Mouse (Mus musculus) midbrain, postnatal 0 days (tissue): ENCODE results near the gene Slc2a8. TPM values are rescaled to one million over a fixed set of nuclear protein-coding genes. Genes with fewer than 3 reads are reported as not detected.

ENCODE experiments used
- ATAC-seq: fragments of 200-750 bp; cut with Nextera tagmentation; 2 replicates; pipeline ENCODE4 v1.8.0; 2017; ENCODE audit warnings: moderate number of reproducible peaks, mild to moderate bottlenecking, moderate TSS enrichment, moderate library complexity; ENCODE audit not compliant: low FRiP score
- DNase-seq: peaks from one replicate; pipeline ENCODE4 v3.0.0-alpha.2; 2015; ENCODE audit warnings: low spot score
- H3K27ac ChIP-seq: fragments of 300-500 bp; sonication (generic); 2 replicates; pipeline ENCODE4 v1.5.1; 2014; ENCODE audit warnings: low read depth, mild to moderate bottlenecking, low read length, mixed read lengths
- H3K27me3 ChIP-seq: fragments of 300-500 bp; sonication (generic); 2 replicates; pipeline ENCODE4 v1.6.1; 2014; ENCODE audit warnings: low read length, control low read depth, mixed read lengths; ENCODE audit not compliant: insufficient read depth
- H3K36me3 ChIP-seq: fragments of 300-500 bp; sonication (generic); 2 replicates; pipeline ENCODE4 v1.6.1; 2014; ENCODE audit warnings: low read length, control low read depth, mixed read lengths; ENCODE audit not compliant: insufficient read depth
- H3K4me1 ChIP-seq: fragments of 300-500 bp; sonication (generic); 2 replicates; pipeline ENCODE4 v1.6.1; 2014; ENCODE audit warnings: mild to moderate bottlenecking, control low read depth, antibody characterized with exemption, low read length, mixed read lengths; ENCODE audit not compliant: insufficient read depth
- H3K4me2 ChIP-seq: fragments of 300-500 bp; sonication (generic); 2 replicates; pipeline ENCODE4 v1.6.1; 2014; ENCODE audit warnings: low read depth, mild to moderate bottlenecking, low read length, mixed read lengths; ENCODE audit not compliant: poor library complexity, severe bottlenecking
- H3K4me3 ChIP-seq: fragments of 300-500 bp; sonication (generic); 2 replicates; pipeline ENCODE4 v1.5.1; 2014; ENCODE audit warnings: low read depth, mild to moderate bottlenecking, low read length, moderate library complexity
- H3K9ac ChIP-seq: fragments of 300-500 bp; sonication (generic); replicated peaks from 2 replicates; pipeline ENCODE4 v1.6.1; 2014; ENCODE audit warnings: mild to moderate bottlenecking, low read length, moderate library complexity, mixed read lengths; ENCODE audit not compliant: poor library complexity, severe bottlenecking
- H3K9me3 ChIP-seq: fragments of 300-500 bp; sonication (generic); 2 replicates; pipeline ENCODE4 v1.6.1; 2016; ENCODE audit warnings: low read length, control low read depth
- CTCF ChIP-seq: IDR thresholded peaks from 2 replicates; pipeline ENCODE4 v1.5.1; 2016; ENCODE audit warnings: antibody characterized with exemption, mild to moderate bottlenecking
- WGBS: fragments of 180-500 bp; shearing (Covaris S2); extraction: QIAGEN DNeasy Blood & Tissue Kit; methylation state at CpG from one replicate; pipeline ENCODE4 v1.1.7; 2014; 5-methylcytosine and 5-hydroxymethylcytosine counted together
- polyA plus RNA-seq: library from polyadenylated mRNA; unstranded; fragments of >200 nt; fragmentation: Nextera tagmentation; extraction: Ambion mirVana; gene quantifications from 2 replicates; pipeline ENCODE4 v1.2.1, GENCODE M21; 2015
- total RNA-seq: library from RNA; depleted of rRNA; stranded (reverse); fragments of >200 nt; gene quantifications from 2 replicates; pipeline ENCODE4 v1.2.3, GENCODE M21; 2014

Gene Slc2a8
- total and polyA plus RNA-seq, 2 experiments from 2014 or later: 30.7 to 34.6 TPM

DNA sequence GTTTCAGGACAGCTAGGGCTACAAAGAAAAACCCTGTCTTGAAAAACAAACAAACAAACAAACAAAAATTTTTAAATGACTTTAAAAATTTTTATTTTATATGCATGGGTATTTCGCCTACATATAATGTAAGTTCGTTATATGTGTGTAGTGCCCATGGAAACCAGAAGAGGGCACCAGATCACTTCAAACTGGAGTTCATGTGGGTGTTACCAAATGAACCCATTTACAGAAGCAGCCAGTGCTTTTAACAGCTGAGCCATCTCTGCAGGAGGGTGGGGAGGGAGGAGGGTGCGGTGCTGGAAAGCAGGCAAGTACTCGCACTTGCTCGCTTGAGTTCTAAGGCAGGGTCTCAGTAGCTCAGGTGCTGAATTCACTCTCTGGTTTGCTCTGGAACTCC is 42.5 kb downstream of the Slc2a8 start:
- Histone ChIP-seq H3K27me3 (no peaks in the 10 kb centered on the region), H3K9ac (no peak overlapping the region), H3K4me1 (no peaks in the 10 kb centered on the region), H3K36me3 (peaks cover 63% of the 10 kb centered on the region), H3K9me3 (no peaks in the 10 kb centered on the region), H3K4me3 (no peak overlapping the region), H3K27ac (no peak overlapping the region), H3K4me2 (no peak overlapping the region)
- TF ChIP-seq CTCF: peak; percentile 78
- DNase-seq (peak; percentile 69), ATAC-seq (no peak)
- 76% methylated on average over 5 of the region's 5 CpGs for WGBS

DNA sequence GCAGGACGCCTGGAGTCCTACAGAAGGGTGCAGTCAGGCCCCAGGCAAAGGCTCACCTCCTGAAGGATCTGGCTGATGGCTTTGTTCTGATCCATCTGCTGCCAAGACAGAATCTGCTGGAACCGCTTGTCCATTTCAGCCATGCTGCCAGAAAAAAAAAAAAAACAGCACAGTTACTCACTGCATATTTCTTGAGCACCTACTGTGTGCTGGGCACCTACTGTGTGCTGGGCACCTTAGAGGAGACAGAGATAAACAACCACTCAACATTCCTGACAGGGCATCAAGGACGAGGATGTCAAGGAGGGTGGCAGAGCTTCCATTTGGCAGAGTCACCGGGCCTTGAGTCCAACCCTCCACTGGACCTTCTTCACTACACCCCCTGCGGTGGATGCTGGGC is 43.1 kb downstream of the Slc2a8 start:
- Histone ChIP-seq H3K4me3 (no peak overlapping the region), H3K4me1 (no peaks in the 10 kb centered on the region), H3K27me3 (no peaks in the 10 kb centered on the region), H3K9me3 (no peaks in the 10 kb centered on the region), H3K4me2 (no peak overlapping the region), H3K36me3 (peaks cover 67% of the 10 kb centered on the region), H3K9ac (no peak overlapping the region), H3K27ac (no peak overlapping the region)
- no peak for DNase-seq
- 89% methylated on average over 5 of the region's 5 CpGs for WGBS
- ATAC-seq: no peak
- TF ChIP-seq CTCF: no peak

DNA sequence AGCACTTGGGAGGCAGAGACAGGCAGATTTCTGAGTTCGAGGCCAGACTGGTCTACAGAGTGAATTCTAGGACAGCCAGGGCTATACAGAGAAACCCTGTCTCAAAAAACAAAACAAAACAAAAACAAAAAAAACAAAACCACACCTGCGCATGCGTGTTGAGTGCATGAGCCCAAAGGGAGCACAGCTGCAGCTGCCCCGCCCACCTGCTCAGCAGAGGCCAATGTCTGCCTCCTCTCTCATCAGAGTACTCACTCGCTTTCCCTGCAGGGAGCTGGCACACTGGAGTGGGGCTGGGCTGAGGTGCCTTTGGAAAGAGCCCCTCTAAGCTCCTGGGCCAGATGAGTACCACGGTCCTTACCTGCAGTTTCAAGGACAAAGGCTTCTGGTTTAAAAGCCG is 50.2 kb downstream of the Slc2a8 start:
- no peak overlapping the region for H3K9ac ChIP-seq
- DNase-seq (no peak), ATAC-seq (no peak)
- H3K4me2 ChIP-seq: no peak overlapping the region
- WGBS: 79% methylated on average over 7 of the region's 7 CpGs
- H3K27me3 ChIP-seq: no peaks in the 10 kb centered on the region
- no peak for TF ChIP-seq CTCF
- H3K9me3 ChIP-seq: no peaks in the 10 kb centered on the region
- no peak overlapping the region for H3K4me3 ChIP-seq
- no peak overlapping the region for H3K27ac ChIP-seq
- no peaks in the 10 kb centered on the region for H3K4me1 ChIP-seq
- peaks cover 67% of the 10 kb centered on the region for H3K36me3 ChIP-seq

- ATAC-seq: no peak
- 89% methylated on average over 19 of the region's 19 CpGs for WGBS
- Histone ChIP-seq H3K36me3 (peaks cover 54% of the 10 kb centered on the region), H3K4me3 (no peak overlapping the region), H3K4me1 (no peaks in the 10 kb centered on the region), H3K9me3 (no peaks in the 10 kb centered on the region), H3K27me3 (no peaks in the 10 kb centered on the region), H3K4me2 (no peak overlapping the region), H3K27ac (no peak overlapping the region), H3K9ac (no peak overlapping the region)
- no peak for TF ChIP-seq CTCF
- no peak for DNase-seq
Observed at GRCm38 (mm10) chr2:32928947-32929829, 52.7 kb downstream of the Slc2a8 start.

GRCm38 (mm10) chr2:32928235-32928946 is 53.5 kb downstream of the Slc2a8 start:
- no peaks in the 10 kb centered on the region for H3K9me3 ChIP-seq
- TF ChIP-seq CTCF: peak; percentile 83
- H3K4me2 ChIP-seq: no peak overlapping the region
- H3K36me3 ChIP-seq: peaks cover 53% of the 10 kb centered on the region
- no peak overlapping the region for H3K9ac ChIP-seq
- H3K27me3 ChIP-seq: no peaks in the 10 kb centered on the region
- peak; percentile 82 for DNase-seq
- peak; percentile 53 for ATAC-seq
- H3K4me1 ChIP-seq: no peaks in the 10 kb centered on the region
- no peak overlapping the region for H3K27ac ChIP-seq
- 35% methylated on average over 10 of the region's 10 CpGs for WGBS
- H3K4me3 ChIP-seq: no peak overlapping the region
